Mouse (Mus musculus) gonadal fat pad, adult 2 months (tissue): ENCODE data around the gene 2310022A10Rik. TPM values are rescaled to one million over a fixed set of nuclear protein-coding genes. Genes with fewer than 3 reads are reported as not detected.

Source experiments
- DNase-seq: peaks from one replicate; pipeline ENCODE4 v3.0.0-alpha.2; 2012; ENCODE audit warnings: low read depth
- polyA plus RNA-seq: library from polyadenylated mRNA; depleted of rRNA; stranded (reverse); fragments of >200 nt; gene quantifications from 2 replicates; pipeline ENCODE4 v1.2.3, GENCODE M21; 2012

The 2310022A10Rik gene
- polyA plus RNA-seq, 1 experiment: 17.0 TPM

DNA sequence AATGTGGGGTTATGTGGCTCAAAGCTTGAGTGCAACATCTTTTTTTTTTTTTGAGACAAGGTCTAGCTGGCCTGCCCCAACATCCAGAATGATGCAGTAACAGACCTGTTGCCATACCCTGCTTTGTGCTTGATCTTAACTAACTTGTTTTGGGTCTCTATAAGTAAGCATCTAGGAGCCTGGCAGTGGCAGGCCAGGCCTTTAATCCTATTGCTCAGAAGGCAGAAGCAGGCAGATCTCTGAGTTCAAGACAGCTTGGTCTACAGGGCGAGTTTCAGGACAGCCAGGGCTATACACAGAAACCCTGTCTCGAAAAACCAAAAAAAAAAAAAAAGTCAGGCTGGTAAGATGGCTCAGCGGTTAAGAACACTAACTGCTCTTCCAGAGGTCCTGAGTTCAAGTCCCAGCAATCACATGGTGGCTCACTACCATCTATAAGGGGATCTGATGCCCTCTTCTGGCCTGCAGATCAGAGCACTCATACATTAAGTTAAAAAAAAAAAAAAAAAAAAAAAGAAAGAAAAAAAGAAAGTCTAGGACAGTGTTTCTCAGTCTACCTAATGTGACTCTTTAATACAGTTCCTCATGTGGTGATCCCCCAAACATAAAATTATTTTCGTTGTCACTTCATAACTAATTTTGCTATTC is 37.7 kb downstream of the 2310022A10Rik start:
- DNase-seq: no peak

DNA sequence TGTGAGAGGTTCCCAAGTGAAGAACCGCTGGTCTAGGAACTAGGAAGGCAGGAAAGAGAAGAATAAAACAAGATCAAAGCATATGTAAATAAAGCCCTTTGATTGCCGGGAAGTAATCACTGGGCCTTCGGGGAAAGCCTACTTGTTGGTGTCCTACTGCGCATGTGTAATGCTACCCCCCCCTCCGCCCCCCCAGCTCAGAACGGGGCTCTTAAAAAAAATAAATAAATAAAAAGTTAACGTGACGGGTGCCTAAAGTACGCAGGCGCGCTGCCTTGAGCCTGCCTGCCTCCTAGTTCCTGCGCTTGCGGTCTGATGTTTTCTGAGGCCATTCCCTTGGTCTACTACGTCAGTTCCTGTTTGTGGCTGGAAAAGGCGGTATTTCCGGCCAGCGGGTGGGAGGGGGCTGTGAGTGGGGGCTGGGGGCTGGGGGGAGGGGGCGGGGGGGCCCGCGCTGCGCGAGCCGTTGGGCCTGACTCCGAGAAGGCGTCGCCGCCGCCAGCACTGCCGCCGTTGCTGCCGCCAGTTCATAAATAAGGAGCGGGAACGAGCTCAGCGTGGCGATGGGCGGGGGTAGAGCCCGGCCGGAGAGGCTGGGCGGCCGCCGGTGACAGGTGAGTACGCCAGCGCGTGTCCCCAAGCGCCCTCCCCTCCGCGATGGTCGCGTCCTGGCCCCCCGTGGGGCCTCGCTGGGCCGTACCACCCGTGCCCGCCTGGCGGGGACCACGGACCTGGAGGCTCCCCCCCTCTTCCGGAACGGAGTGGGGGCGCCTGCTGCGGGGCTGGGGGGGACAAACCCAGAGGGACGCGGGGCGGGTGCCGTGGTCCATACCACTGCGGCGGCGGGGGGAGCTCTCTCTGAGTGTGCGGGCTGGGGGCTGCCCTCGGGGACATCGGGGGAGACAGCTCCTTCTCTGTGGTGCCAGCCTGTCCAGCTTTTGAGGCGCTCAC is 38.5 kb downstream of the 2310022A10Rik start, which contains the start of gene Akt2:
TSS of gene Akt2 (plus strand) at position 287 of the 951 bp plus-strand sequence.
- peak; percentile 81 for DNase-seq

DNA sequence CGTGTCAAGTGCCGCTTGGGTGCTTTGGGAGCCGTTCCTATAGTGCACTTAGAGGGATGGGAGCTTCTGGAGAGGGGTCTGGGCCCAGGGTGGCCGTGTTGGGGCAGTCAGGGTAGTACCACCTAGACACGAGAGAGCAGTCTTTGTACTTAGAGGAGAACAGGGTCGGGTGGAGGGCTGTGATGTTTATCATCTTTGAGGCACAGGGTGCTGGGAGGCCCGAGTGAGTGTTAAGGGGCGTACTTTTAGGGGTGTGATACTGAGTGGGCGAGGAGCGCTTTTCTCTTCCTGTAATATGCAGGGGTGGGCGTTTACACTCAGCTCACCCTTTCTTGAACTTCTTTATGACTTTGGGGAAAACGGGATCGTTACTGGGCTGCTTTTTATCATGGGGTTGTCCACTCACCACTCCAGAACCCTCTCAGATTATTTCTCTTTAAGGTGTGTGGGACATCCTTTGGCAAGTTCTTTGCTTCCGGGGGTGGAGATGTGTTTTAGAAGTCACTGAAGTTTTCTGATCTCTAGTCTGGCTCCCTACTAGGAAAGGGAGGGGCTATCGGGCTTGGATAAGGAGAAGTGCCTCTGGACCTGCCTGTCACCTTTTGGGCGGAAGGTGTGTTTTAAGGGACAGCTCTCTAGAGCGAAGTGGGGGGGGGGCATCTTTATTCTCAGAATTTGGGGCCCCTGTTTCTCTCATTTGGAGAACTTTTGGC is 39.3 kb downstream of the 2310022A10Rik start:
- DNase-seq: no peak

DNA sequence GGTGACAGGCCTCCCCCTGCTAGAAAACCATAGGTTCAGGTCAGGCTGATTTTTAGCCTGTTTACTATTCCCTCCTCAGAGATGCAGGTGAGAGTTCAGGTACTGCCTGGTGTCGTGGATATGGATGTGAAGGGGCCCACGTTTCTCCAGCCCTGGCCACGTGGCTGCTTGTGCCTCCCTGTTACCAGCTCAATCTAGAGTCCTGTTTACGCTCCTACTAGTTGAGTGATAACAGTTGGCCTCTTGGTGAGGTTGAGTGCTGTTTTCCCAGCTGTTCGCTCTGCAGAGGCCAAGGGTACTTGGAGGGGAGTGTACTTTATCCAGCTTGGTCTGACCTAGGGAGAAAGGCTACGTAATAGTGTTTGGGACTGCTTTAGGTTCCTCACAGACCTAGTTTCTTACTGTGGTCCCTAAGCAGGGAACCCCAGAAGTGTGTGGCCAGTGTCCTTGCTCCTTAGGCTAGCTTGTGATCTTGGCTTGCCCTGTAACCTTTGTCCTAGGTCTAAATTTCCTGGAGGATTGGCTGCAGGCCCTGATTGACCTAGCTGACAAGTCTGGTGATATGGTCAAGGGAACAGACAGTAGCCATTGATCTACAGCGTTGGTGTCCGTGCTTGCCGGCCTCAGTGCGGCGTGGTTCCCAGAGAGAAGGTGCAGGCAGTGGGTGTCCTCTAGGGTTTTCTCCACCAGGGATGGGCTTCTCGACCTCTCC is 40.1 kb downstream of the 2310022A10Rik start:
- DNase-seq: no peak

DNA sequence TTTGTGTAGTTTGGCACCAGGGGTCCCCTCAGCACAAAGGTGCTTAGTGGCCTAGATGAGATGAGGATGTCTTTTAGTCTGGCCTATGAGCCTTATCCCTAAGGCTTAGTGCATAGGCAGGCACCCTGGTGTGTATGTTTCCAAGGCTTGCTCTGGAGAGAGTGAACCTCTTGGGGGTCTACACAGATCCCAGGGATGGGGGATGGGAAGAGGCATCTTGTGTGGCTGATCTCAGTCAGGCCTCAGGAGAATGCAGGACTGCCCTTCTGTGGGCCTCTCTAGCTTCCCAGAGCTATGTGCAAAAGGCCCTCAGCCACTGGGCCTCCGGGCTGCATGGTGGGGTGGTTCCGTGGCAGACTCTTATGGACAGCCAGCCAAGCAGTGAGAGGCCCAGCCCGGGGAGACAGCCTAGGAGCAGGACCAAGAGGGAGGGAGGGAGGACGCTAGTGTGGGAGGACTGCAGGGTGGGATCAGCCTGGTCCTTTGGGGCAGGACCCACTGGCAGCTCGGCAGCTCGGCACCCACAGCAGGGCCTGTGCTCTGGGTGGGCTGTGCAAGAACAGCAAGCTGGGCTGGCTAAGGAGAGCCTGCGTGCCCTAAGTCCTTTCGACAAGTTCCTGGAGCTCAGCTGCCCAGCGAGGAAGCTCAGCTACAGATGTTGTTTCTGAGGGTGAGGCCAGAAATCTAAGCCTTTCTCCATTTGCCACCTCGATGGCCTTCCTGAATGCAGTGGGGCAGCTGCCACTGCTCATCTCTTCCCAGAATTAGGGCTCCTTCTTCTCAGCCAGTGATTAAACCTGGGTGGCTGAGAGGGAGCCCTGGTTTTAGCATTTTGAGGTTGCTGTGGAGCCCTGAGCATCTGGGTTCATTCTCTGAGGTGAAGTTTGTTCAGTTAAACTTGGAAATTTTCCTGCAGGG is 43.8 kb downstream of the 2310022A10Rik start:
- no peak for DNase-seq

DNA sequence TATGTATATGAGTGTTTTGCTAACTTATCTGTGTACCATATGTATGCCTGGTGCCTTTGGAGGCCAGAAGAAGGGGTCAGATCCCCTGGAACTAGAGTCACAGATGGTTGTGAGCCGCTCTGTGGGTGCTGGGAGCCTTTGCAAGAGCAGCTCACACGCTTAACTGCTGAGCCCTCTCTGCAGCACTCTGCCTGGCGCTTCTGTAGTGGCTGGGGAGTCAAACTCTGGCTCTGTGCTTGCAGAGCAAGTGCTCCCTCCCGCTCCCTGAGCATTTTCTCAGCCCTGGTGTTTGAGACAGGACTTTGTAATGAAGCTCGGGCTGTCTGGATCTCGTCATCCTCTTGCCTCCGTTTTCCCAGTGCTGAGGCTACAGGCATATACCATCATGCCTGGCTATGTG is 45.0 kb downstream of the 2310022A10Rik start:
- no peak for DNase-seq

DNA sequence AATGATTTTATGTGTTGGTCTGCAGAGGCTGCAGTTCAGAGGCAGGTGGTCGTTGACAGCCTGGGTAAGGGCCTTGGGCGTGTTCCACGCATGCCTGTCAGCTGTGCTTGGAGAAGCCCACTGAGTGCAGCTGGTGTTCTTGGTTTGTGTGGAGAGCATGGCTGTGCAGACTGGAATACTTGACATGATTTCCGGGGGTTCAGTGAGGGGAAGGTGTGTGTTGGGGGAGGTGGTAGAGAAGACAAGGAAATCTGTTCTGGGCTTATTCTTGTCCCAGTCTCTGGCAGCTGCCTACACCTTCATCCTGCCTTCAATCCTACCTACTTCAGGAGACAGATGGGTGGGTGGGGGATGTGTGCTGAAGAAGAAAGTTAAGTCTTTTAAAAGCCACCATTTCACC is 48.6 kb downstream of the 2310022A10Rik start:
- DNase-seq: no peak

DNA sequence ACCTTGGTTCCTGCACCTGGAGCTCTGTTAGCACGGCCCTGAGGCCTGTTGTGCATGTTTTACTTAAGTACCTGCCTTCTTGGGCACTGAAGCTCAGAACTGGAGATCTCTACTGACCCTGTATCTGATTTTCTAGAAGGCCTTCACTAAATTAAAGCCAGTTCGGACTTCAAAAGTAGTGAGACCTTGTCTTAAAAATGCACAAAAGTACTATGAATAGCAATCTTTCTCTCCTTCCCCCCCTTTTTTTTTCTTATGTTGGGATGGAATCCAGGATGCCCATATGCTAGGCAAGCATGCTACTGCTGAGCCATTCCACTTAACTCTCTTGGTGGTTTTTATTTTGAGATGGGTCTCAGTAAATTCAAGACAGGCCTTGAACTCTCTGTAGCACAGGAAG is 49.1 kb downstream of the 2310022A10Rik start:
- no peak for DNase-seq

DNA sequence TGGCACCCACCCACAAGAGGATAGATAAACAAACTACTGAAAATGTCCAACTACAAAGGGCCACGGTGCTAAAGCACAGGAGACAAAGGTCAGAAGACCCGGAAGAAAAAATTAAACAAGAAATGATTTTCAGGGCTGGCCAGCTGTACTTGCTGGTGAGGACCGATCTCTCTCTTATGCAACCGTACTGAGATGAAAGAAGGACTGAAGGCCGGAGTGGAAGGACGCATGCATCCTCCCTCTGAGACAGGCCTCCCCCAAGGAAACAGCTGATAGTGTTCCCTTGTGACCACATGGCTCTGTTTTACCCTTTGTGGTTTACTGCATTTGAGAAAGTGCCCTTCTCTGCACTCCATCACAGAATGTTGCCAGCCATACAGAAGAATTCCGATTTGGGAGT is 49.8 kb downstream of the 2310022A10Rik start:
- DNase-seq: no peak

DNA sequence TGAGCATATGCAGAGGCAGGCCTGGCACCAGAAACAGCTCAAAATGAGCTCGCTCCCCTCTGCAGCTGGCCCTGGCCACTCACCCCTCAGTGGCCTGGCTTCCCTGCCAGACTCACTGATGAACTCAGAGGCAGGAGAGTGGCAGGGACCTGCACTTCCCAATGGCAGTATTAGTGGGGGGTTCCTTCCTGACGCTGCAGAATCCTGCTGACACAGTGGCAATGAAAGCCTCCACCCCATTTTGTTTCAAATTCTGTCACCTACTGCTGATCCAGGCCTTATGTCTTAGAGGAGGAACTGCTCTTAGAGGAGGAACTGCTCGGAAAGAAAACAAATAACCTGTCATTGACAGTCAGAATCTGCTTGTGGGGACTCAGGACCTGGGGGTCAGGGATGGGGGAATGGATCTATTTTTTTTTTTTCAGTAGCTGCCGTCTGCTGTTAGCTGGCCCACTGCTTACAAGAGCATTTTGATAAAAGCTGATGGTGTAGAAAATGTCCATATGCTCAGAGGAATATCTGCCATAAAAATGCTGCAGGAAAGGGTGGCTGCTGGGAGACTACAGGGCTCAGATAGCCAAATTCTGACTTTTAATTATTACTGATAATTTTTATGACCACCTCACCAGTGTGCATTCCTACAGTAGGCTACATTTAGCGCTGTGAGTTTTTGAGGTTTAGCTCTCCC is 51.8 kb downstream of the 2310022A10Rik start:
- DNase-seq: no peak

DNA sequence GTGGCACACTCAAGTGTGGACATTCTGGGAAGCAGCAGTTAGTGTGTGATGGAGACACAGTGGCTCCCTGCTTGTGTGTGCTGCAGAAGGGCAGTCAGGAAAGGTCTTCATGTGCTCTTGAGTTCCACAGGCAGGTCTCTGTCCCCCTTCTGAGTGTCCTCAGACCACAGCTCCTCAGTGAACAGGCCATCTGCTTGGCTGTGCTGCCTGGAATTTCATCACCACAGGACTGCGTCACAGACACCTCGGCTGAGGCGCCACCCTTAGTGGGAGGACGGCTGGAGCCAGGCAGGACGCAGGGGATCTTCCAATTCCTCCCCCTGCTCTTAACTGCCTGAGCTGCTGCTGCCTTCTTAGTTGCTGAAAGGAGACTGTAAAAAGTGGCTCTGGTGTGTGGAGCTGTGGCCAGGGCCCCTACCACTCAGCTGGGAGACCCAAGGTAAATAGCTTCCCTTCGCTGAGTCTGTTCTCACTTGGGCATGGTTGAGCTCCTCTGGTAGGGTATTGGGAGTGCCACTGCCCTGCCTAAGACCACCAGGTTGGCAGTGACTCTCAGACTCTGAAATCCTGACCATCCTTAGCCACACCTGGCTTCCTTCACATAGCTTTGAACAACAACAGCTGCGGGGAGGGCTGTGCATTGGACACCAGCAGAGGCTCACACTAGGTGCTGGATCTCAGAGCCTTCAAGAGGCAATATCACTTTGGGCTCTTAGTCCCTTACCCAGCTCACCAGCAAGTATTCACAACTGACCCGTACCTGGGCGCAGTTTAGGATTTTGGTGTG is 52.7 kb downstream of the 2310022A10Rik start:
- no peak for DNase-seq

DNA sequence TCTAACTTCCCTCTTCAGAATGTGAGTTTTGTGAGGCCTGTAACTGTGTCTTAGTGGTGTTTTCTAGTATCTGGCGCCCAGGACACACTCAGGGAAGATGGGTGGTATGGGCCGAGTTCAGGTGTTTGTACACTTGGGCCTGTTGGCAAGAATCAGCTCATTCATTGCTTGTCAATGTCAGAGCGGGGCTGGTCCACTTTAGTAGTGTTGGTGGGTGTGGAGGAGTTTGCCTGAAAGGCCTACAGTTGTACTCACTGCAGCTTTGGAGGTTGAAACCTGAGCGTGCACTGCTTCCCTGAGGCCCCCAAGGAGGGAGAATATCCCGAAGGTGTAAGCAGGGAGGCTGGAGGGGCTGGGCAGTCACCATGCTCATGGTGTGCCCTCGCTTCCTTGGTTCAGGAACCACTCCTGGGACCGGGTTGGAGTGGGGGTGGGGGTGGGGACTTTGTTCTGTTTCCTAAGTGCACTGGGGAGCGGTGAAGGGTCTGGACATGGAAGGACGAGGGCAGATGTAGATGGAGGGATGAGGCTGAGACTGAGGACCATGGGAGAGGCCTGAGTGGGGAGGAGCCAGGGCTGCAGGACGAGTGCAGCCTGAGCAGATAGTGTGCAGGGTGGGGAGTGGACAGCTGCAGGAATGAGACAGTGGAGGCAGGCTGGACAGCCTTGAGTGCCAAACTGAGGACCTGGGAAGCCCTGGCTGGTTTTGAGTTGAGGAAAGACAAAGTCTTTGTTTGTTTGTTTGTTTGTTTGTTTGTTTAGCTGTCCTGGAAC is 53.6 kb downstream of the 2310022A10Rik start:
- DNase-seq: no peak

DNA sequence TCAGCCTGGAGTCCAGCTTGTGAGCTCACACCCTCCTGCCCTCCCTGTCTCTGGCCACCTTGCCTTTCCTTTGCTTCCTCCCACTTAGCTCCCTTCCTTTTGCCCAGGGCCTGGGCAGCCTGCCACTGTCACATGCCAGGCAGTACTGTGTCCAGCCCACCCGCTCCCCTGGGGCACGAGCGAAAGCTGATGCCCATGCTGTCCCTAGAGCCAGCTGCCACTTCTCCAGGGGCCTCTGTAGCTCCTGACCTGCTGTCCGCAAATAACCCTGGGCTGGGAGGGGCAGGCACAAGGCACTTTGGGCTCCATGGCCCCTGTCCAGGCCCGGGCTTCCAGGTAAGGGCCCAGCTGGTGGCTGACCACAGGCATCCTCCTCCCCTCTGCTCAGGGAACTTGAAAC is 54.5 kb downstream of the 2310022A10Rik start:
- no peak for DNase-seq

DNA sequence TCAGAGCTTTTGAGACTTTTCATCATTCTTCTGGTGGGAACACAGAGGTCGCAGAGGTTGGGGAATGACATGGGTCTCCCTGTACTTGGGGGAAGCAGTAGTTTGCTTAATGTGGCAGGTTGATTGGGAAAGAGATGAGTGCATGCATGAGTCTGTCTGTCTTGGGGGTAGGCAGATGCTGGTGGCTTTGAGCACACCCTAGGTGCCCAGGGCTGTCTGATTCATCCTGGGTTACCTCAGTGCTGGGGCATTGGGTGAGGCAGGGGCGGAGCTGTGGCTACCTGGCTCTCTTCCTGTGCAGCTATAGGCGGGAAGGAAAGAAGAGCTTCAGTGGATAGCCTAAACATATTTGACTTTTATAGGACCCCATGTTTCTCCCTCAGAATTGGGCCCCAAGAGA is 55.1 kb downstream of the 2310022A10Rik start:
- DNase-seq: no peak

DNA sequence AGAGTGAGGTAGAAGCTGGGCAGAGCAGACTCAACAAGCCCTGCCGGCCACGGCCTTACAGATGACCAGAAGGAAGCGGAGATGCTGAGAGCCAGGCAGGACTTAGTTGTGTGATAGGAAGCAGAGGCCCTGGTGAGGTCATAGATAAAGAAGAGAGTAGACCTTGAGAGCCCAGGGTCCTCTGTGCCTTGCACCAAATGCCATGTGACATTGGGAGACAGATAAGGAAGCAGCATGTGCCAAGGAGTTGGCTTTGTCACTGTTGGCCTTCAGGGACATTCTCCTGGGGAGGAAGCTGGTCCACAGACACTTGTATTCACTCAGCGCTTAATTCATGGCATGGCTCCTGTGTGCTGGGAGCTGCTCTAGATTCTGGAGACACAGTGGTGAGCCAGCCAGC is 56.3 kb downstream of the 2310022A10Rik start:
- DNase-seq: no peak

DNA sequence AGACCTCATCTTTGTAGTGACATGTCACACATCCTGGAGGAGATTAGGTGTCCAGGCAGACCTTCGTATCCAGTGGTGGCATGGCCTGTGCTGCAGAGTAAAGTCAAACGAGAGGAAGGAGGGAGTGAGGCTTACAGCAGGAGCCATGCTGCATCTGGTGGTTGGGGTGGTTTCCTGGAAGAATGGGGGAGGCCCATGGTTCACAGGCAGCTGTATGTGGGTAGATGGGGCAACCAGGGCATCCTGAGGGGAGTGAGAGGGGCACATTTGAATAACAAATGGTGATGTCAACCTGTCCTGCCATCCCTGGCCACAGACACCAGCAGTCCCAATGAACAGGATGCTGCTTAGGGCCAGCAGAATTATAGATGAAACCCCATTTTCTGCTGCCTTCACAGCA is 56.7 kb downstream of the 2310022A10Rik start:
- DNase-seq: no peak

DNA sequence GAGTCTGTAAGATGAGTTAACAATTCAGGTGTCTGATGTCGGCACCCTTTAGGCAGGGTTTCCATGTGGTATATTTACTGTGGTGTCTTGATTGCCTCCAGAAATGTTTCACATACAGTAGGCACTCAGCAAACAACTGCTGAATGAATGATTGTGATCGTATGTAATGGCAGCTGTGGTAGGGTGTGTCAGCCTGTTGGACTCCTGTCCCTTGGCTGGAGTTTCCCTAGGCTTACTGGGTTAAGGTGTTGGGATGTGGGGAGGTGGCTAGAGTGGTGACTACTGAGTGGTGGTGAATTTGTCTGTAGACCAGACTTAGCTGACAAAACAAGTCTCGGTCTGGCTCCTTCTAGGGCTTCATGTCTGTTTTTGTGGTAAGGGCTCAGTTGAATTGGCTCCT is 57.3 kb downstream of the 2310022A10Rik start:
- DNase-seq: no peak

DNA sequence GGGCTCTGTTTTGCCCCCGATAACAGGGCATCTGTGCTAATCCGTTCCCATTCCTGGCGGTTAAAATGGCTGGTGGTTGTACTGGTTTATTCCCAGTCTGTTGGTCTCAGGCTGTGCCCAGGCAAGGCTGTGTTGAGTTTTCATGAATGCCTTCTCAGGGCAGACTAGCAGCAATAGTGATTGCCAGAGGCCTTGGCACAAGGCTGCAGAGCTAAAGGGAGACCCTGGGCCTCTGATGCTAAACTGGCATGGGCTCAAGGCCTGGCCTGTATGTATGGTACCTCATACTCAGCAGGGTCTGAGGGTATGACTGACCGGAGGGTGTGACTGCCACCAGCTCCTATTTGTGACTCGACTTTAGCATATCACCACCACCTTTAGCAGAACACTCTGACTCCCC is 57.8 kb downstream of the 2310022A10Rik start:
- DNase-seq: no peak
